Mouse (Mus musculus) MEL (cell line): ENCODE data around the gene Sod1.

Experiments
- CHD2 ChIP-seq: IDR thresholded peaks from 2 replicates; pipeline ENCODE4 v1.6.1; 2011; ENCODE audit warnings: low read length, improper control_type of control experiment
- E2F4 ChIP-seq: IDR thresholded peaks from 2 replicates; pipeline ENCODE4 v1.6.1; 2011; ENCODE audit warnings: low read depth, low read length, improper control_type of control experiment, borderline replicate concordance
- ELF1 ChIP-seq: IDR thresholded peaks from 2 replicates; pipeline ENCODE4 v1.6.1; 2014; ENCODE audit warnings: low read depth, mild to moderate bottlenecking, inconsistent platforms, low read length, improper control_type of control experiment, moderate library complexity
- NRF1 ChIP-seq: IDR thresholded peaks from 2 replicates; pipeline ENCODE4 v1.6.1; 2014; ENCODE audit warnings: low read depth, mild to moderate bottlenecking, inconsistent platforms, low read length, improper control_type of control experiment, moderate library complexity; ENCODE audit not compliant: poor library complexity, insufficient read depth, severe bottlenecking
- POLR2A ChIP-seq, 2 experiments: IDR thresholded peaks; 2 replicates each; pipeline ENCODE4 v1.6.1; 2011 to 2012; ENCODE audit warnings: low read length in 2 of 2, mild to moderate bottlenecking in 2 of 2, control low read depth in 1 of 2, improper control_type of control experiment in 1 of 2, low read depth in 1 of 2, moderate library complexity in 1 of 2; ENCODE audit not compliant: control insufficient read depth in 1 of 2, insufficient read depth in 1 of 2, poor library complexity in 1 of 2
- POLR2AphosphoS5 ChIP-seq: IDR thresholded peaks from 2 replicates; pipeline ENCODE4 v1.6.1; 2012; ENCODE audit warnings: low read depth, borderline replicate concordance, mild to moderate bottlenecking, inconsistent platforms, low read length, moderate library complexity, mixed read lengths
- RAD21 ChIP-seq: IDR thresholded peaks from 2 replicates; pipeline ENCODE4 v1.6.1; 2011; ENCODE audit warnings: mild to moderate bottlenecking, low read depth, low read length, improper control_type of control experiment
- ZMIZ1 ChIP-seq: IDR thresholded peaks from 2 replicates; pipeline ENCODE4 v1.6.1; 2012; ENCODE audit warnings: low read depth, mild to moderate bottlenecking, inconsistent platforms, low read length, improper control_type of control experiment, moderate library complexity

DNA sequence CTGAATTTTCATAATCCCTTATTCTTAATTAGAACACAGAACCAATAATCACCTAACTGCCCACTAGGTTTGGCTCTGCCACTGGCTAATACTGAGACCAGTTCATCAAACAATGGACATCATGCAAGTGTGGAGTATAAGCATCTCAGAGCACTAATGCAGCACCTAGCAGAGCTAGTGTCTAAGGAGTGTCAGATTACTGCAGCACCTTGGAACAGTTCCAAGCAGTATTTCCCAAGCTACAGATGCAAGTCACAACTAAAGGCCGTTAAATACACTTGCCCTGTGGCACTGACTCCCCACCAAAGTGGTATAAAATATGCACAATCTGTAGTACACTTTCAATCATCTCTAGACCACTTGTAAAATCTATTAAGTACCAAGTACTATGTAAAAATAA is 46.0 kb downstream of the Sod1 start:
- TF ChIP-seq POLR2A (IDR thresholded peaks at IDR 0.05; ENCODE audit: control insufficient read depth in 1 of 2, insufficient read depth in 1 of 2, low read depth in 1 of 2, low read length in 2 of 2, poor library complexity in 1 of 2) (no peak), RAD21 (no peak), POLR2AphosphoS5 (no peak), E2F4 (no peak), ZMIZ1 (no peak), CHD2 (no peak), NRF1 (no peak), ELF1 (no peak)
